Mouse (Mus musculus): ENCODE measurements at regions not wholly inside any gene's neighbourhood (a gene's known extent, or its start where the extent isn't known, plus 50 kb on each side); places are given as distances from the start of the nearest gene placed in this dataset.

DNA sequence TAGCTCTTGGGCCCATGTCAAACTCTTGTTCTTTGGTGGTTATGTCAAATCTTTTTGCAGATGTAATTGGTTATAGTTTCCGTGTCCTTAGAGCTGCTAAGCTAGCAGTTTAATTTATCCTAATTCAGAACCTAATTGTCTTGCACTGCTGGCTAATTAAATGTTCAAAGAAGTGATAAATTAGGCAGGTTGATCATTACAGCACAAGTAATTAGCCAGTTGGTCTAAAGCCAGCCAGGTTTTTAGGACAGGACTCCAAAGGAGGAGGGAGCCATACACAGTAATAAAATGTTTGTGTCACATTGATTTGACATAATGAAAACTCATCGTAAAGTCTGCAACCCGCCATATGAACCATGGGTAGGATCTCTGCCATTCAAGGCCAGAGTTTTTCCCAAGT, 449.3 kb upstream of the Castor2 start:
- Histone ChIP-seq H3K9me3 (ENCODE audit: low read length) (no peaks in the 10 kb centered on the region), H3K9ac (replicated peaks; ENCODE audit: low read length) (no peak overlapping the region), H3K4me3 (ENCODE audit: low read length) (no peak overlapping the region), H3K4me2 (ENCODE audit: low read depth, low read length) (no peak overlapping the region), H3K36me3 (ENCODE audit: insufficient read depth, low read length) (no peaks in the 10 kb centered on the region), H3K4me1 (ENCODE audit: insufficient read depth, low read length) (no peaks in the 10 kb centered on the region), H3K27me3 (ENCODE audit: insufficient read depth, low read length) (no peaks in the 10 kb centered on the region), H3K27ac (no peak overlapping the region)
- 63% methylated on average over 3 of the region's 3 CpGs for WGBS
- no peak for ATAC-seq
- no peak for TF ChIP-seq CTCF (IDR thresholded peaks at IDR 0.05; ENCODE audit: low read depth)
- peak; percentile 39 for DNase-seq (ENCODE audit: low spot score)

DNA sequence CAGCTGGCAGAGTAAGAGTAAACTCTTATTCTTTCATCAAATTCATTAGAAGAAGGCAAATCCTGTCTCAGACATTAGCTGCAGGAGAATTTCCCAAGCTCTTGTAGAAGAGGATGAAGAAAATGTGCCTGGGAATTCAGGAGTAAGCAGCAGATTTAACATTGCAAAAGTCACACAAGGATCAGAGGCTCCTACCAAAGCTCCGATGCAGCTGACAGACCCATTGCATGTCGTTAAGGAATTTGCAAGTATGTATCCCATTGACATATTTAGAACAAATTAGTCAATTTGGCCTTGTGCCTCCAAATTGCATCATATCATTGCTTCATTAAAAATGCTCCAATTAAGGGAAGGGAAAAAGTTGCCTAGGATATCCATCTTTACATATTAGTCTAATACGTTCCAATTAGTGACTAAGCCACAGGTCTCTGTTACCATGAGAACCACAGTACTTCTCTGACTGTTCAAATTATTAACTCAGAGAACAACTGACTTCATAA, 453.8 kb upstream of the Castor2 start:
- H3K4me3 ChIP-seq (ENCODE audit: low read length), result no peak overlapping the region
- H3K36me3 ChIP-seq (ENCODE audit: insufficient read depth, low read length), result no peaks in the 10 kb centered on the region
- ATAC-seq (no peak), DNase-seq (ENCODE audit: low spot score) (no peak)
- H3K9ac ChIP-seq (replicated peaks; ENCODE audit: low read length), result no peak overlapping the region
- no peak overlapping the region for H3K4me2 ChIP-seq (ENCODE audit: low read depth, low read length)
- no peak for TF ChIP-seq CTCF (IDR thresholded peaks at IDR 0.05; ENCODE audit: low read depth)
- WGBS, result 69% methylated on average over 3 of the region's 3 CpGs
- H3K4me1 ChIP-seq (ENCODE audit: insufficient read depth, low read length), result no peaks in the 10 kb centered on the region
- H3K27me3 ChIP-seq (ENCODE audit: insufficient read depth, low read length), result no peaks in the 10 kb centered on the region
- H3K27ac ChIP-seq, result no peak overlapping the region
- no peaks in the 10 kb centered on the region for H3K9me3 ChIP-seq (ENCODE audit: low read length)

DNA sequence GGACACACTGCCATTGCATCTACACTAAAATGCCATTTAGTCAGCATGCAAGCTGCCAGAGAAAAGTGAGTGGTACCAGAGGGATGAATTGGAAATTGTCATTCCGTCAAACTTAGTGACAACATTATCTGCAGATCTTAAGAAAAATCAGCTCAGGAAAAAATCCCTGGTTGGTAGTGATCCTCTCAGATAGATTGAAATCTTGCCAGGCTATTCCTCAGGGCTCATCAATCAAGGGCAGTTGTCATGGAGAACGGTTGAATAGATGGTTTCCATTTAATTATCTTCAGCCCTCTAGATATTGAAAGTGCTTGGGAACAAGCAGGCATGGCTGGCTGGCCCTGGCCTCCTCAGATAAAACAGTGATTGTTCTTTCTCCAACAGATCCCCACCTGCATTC, 456.2 kb upstream of the Castor2 start:
- Histone ChIP-seq H3K4me3 (ENCODE audit: low read length) (no peak overlapping the region), H3K27ac (no peak overlapping the region), H3K27me3 (ENCODE audit: insufficient read depth, low read length) (no peaks in the 10 kb centered on the region), H3K4me1 (ENCODE audit: insufficient read depth, low read length) (no peaks in the 10 kb centered on the region), H3K36me3 (ENCODE audit: insufficient read depth, low read length) (no peaks in the 10 kb centered on the region), H3K9ac (replicated peaks; ENCODE audit: low read length) (no peak overlapping the region), H3K4me2 (ENCODE audit: low read depth, low read length) (no peak overlapping the region), H3K9me3 (ENCODE audit: low read length) (no peaks in the 10 kb centered on the region)
- DNase-seq (ENCODE audit: low spot score) (peak; percentile 25), ATAC-seq (no peak)
- WGBS, result 35% methylated on average over 2 of the region's 2 CpGs
- TF ChIP-seq CTCF (IDR thresholded peaks at IDR 0.05; ENCODE audit: low read depth), result no peak

DNA sequence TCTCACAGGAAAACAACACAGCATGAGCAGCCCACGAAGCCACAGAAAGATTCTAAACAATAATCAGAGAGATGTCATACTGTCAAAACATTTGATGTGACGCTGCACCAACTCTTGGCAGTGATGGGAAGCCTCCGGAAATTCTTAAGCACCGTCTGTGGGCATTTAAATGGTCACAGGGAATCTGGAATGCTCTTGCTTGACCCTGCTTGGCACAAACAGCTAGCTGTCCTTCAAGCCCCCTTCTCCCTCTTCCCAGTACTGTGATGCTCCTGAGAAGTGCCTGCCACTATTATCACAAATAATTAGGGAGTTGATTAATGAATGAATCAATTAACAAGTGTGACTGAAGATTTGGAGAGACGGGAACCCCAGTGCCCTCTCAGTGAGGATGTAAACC, 465.0 kb upstream of the Castor2 start:
- no peak for TF ChIP-seq CTCF (IDR thresholded peaks at IDR 0.05; ENCODE audit: low read depth)
- no peak overlapping the region for H3K9ac ChIP-seq (replicated peaks; ENCODE audit: low read length)
- no peaks in the 10 kb centered on the region for H3K36me3 ChIP-seq (ENCODE audit: insufficient read depth, low read length)
- DNase-seq (ENCODE audit: low spot score) (peak; percentile 37), ATAC-seq (no peak)
- H3K4me3 ChIP-seq (ENCODE audit: low read length), result no peak overlapping the region
- H3K27ac ChIP-seq, result no peak overlapping the region
- 16% methylated on average over 5 of the region's 5 CpGs for WGBS
- no peak overlapping the region for H3K4me2 ChIP-seq (ENCODE audit: low read depth, low read length)
- H3K9me3 ChIP-seq (ENCODE audit: low read length), result no peaks in the 10 kb centered on the region
- H3K4me1 ChIP-seq (ENCODE audit: insufficient read depth, low read length), result no peaks in the 10 kb centered on the region
- H3K27me3 ChIP-seq (ENCODE audit: insufficient read depth, low read length), result no peaks in the 10 kb centered on the region

DNA sequence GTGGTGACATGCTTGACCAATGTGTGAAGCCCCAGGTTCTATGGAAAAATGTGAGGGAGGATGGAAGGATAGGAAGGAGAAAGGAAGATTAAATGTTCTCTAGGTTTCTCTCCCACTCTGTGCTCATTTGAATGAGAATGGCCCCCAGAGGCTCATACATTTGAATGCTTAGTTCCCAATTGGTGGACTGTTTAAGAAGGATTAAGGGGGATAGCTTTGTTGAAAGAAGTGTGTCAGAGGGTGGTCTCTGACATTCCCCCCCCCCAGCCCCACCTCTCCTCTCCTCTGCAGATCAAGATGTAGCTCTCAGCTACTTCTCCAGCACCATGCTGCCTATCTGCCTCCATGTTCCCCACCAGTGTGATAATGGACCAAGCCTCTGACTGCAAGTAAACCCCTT, 467.7 kb upstream of the Castor2 start:
- no peak overlapping the region for H3K4me3 ChIP-seq (ENCODE audit: low read length)
- no peak for TF ChIP-seq CTCF (IDR thresholded peaks at IDR 0.05; ENCODE audit: low read depth)
- no peaks in the 10 kb centered on the region for H3K27me3 ChIP-seq (ENCODE audit: insufficient read depth, low read length)
- H3K27ac ChIP-seq, result no peak overlapping the region
- H3K4me2 ChIP-seq (ENCODE audit: low read depth, low read length), result no peak overlapping the region
- DNase-seq (ENCODE audit: low spot score) (no peak), ATAC-seq (no peak)
- no peaks in the 10 kb centered on the region for H3K4me1 ChIP-seq (ENCODE audit: insufficient read depth, low read length)
- no peak overlapping the region for H3K9ac ChIP-seq (replicated peaks; ENCODE audit: low read length)
- no peaks in the 10 kb centered on the region for H3K9me3 ChIP-seq (ENCODE audit: low read length)
- no peaks in the 10 kb centered on the region for H3K36me3 ChIP-seq (ENCODE audit: insufficient read depth, low read length)

DNA sequence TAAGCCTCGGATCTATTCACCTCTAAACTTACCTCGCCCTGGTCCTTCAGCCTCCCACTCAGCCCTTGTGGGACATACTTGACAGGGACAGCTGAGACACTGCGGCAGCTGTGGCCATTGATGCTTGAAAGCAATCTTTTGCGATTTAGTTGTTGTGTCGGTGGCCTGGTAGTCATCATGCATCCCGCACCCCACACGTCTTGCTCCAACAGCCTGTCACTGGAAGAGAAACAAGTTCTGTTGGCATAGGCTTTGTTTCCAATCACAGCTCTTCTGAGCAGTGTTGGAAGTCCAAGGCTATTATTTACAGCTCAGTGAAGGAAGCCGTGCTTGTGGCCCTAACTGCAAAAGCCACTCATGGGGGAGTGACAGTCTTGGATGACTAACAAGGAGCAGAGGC, 480.2 kb upstream of the Castor2 start:
- WGBS, result 70% methylated on average over 8 of the region's 8 CpGs
- Histone ChIP-seq H3K9me3 (ENCODE audit: low read length) (no peaks in the 10 kb centered on the region), H3K4me1 (ENCODE audit: insufficient read depth, low read length) (no peaks in the 10 kb centered on the region), H3K36me3 (ENCODE audit: insufficient read depth, low read length) (no peaks in the 10 kb centered on the region), H3K27me3 (ENCODE audit: insufficient read depth, low read length) (no peaks in the 10 kb centered on the region), H3K9ac (replicated peaks; ENCODE audit: low read length) (no peak overlapping the region), H3K27ac (no peak overlapping the region), H3K4me2 (ENCODE audit: low read depth, low read length) (no peak overlapping the region), H3K4me3 (ENCODE audit: low read length) (no peak overlapping the region)
- TF ChIP-seq CTCF (IDR thresholded peaks at IDR 0.05; ENCODE audit: low read depth), result no peak
- DNase-seq (ENCODE audit: low spot score), result peak; percentile 21
- no peak for ATAC-seq

DNA sequence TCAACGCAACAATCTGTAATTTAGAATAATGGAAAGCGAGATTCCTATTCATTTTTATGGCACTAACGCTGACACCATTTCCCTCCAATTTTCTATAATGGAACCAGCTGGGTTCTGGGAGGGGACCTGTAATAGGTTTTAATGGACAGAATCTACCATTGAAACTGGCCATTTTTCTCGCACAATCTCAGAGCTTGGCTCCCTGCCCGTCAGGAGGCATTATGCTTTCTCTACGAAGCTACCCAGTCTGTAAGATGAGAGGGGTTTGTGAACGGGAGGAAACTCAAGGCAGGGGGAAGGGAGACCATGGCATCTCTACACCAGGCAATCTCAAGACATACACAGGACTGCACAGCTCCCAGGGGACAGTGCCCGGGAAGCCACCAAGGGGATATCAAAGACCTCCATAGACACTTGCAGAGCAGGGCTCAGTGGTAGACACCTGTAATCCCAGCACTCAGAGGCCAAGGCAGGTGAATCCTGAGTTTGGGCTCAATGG, 498.2 kb upstream of the Castor2 start:
- no peaks in the 10 kb centered on the region for H3K27me3 ChIP-seq (ENCODE audit: insufficient read depth, low read length)
- ATAC-seq, result no peak
- no peak overlapping the region for H3K4me3 ChIP-seq (ENCODE audit: low read length)
- H3K9ac ChIP-seq (replicated peaks; ENCODE audit: low read length), result no peak overlapping the region
- TF ChIP-seq CTCF (IDR thresholded peaks at IDR 0.05; ENCODE audit: low read depth), result no peak
- no peaks in the 10 kb centered on the region for H3K4me1 ChIP-seq (ENCODE audit: insufficient read depth, low read length)
- no peaks in the 10 kb centered on the region for H3K9me3 ChIP-seq (ENCODE audit: low read length)
- H3K36me3 ChIP-seq (ENCODE audit: insufficient read depth, low read length), result no peaks in the 10 kb centered on the region
- H3K4me2 ChIP-seq (ENCODE audit: low read depth, low read length), result no peak overlapping the region
- 65% methylated on average over 8 of the region's 8 CpGs for WGBS
- H3K27ac ChIP-seq, result no peak overlapping the region
- no peak for DNase-seq (ENCODE audit: low spot score)
